Mouse (Mus musculus): ENCODE data around the gene Hfe2.

Hfe2 gene

GRCm38 (mm10) chr3:96573611-96574511, 48.9 kb downstream of the Hfe2 start:
- in situ Hi-C loops (cut with MboI, MseI) = no loop called here

GRCm38 (mm10) chr3:96575272-96575984, 50.5 kb downstream of the Hfe2 start:
- in situ Hi-C loops (cut with MboI, MseI) = loop anchor here (5.0 kb wide), 1 partner anchor 73 kb away; no protein-coding TSS in a partner anchor

- in situ Hi-C loops (cut with MboI, MseI) = loop anchor here (5.0 kb wide), 1 partner anchor 74 kb away; no protein-coding TSS in a partner anchor
Measured at GRCm38 (mm10) chr3:96576005-96576658, 51.2 kb downstream of the Hfe2 start.

GRCm38 (mm10) chr3:96576690-96577541, 51.9 kb downstream of the Hfe2 start, which contains the start of gene Gm16253:
TSS of gene Gm16253 (plus strand) at chr3:96576984.
- in situ Hi-C loops (cut with MboI, MseI) = loop anchor here (5.0 kb wide), 1 partner anchor 75 kb away; no protein-coding TSS in a partner anchor

- in situ Hi-C loops (cut with MboI, MseI) = loop anchor here (5.0 kb wide), 1 partner anchor 75 kb away; no protein-coding TSS in a partner anchor
Measured at GRCm38 (mm10) chr3:96577566-96577965, 52.6 kb downstream of the Hfe2 start.

All from T-helper 1 cell (primary cell).